Mouse (Mus musculus): Measurements from ENCODE around the gene Oca2.

DNA sequence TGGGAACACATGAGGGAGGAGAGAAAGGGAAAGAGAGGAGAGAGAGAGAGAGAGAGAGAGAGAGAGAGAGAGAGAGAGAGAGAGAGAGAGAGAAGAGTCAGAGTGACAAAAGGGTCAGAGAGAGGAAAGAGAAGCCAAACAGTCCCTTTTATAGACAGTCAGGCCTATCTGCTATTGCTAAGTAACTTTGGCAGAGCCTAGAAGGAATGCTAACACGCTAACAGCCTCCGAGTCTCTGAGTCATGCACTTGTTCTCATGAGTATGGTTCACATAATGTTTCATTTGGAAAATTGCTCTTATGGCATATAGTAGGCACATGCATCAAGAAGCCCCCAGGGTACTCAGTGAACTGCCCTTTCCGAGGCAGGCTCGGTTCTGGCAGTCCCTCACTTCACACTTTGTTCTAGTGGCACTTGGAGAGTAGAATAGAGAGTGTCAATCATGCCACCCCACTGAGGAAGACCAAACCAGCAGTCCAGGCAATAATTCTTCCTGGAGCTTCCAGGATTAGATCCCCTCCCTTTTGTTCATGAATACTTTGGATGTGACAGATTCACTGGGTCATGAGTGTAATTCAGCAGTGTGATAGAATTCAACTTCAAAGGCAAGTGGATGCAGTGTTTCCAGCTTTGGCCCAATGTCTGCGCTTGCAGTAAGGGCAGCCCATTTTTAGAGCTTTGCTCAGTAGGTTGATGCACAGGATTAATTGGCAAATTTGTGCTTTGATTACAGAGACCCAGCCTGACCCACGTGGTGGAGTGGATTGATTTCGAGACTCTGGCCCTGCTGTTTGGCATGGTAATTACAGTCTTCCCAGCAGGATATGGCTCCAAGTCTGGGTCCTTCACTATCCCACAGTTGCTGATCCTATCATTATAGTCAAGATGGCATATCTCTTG lies 76.3 kb downstream of the Oca2 start:
- TF ChIP-seq CTCF (IDR thresholded peaks at IDR 0.05; ENCODE audit: low read depth): no peak
- TF ChIP-seq EP300 (IDR thresholded peaks at IDR 0.05; ENCODE audit: low read depth): no peak
